ENCODE assay signal across 20 mouse cellular contexts in genomic region chr16:94667557-94667956, GRCm38 (mm10).
"Had no signal": no experiment of that assay in that cellular context is flagged by ENCODE, and none has a peak within 500 bp of the region (broad histone marks: within the 10 kb centered on the region; RNA-seq: fewer than 3 reads in every experiment).

No protein-coding gene starts in this region.

- H3K27me3 ChIP-seq: midbrain, embryonic 12.5 days; neural tube, embryonic 13.5 days; neural tube, embryonic 15.5 days; stomach, embryonic 15.5 days had no signal

- H3K9me3 ChIP-seq: midbrain, embryonic 10.5 days; midbrain, embryonic 12.5 days; neural tube, embryonic 13.5 days; neural tube, embryonic 15.5 days; stomach, embryonic 15.5 days had no signal

- H3K9ac ChIP-seq: lung, embryonic 14.5 days; midbrain, embryonic 12.5 days; neural tube, embryonic 13.5 days; neural tube, embryonic 15.5 days; stomach, embryonic 15.5 days had no signal

- H3K4me3 ChIP-seq: midbrain, embryonic 10.5 days; midbrain, embryonic 12.5 days; myocyte; neural tube, embryonic 13.5 days; neural tube, embryonic 15.5 days; stomach, embryonic 15.5 days had no signal

- H3K4me2 ChIP-seq: lung, embryonic 14.5 days; midbrain, embryonic 12.5 days; neural tube, embryonic 13.5 days; neural tube, embryonic 15.5 days; stomach, embryonic 15.5 days had no signal

- H3K4me1 ChIP-seq: midbrain, embryonic 10.5 days; midbrain, embryonic 12.5 days; neural tube, embryonic 13.5 days; neural tube, embryonic 15.5 days; stomach, embryonic 15.5 days had no signal

- H3K27ac ChIP-seq: midbrain, embryonic 10.5 days; midbrain, embryonic 12.5 days; neural tube, embryonic 13.5 days; neural tube, embryonic 15.5 days; stomach, embryonic 15.5 days; stomach, postnatal 0 days had no signal

- DNase-seq: lung, adult 18-20 months; lung, embryonic 14.5 days; lung, postnatal 10 days; lung, postnatal 4 days; midbrain, embryonic 14.5 days; retina, postnatal 1 day; right cerebral cortex, adult 18-20 months; right cerebral cortex, postnatal 25 days; right cerebral cortex, postnatal 4 days; thymus, adult 2 months; thymus, postnatal 25 days; thymus, postnatal 4 days had no signal

- ATAC-seq: midbrain, embryonic 16.5 days had no signal
